Mouse (Mus musculus): ENCODE results near the gene Mapk1.

DNA sequence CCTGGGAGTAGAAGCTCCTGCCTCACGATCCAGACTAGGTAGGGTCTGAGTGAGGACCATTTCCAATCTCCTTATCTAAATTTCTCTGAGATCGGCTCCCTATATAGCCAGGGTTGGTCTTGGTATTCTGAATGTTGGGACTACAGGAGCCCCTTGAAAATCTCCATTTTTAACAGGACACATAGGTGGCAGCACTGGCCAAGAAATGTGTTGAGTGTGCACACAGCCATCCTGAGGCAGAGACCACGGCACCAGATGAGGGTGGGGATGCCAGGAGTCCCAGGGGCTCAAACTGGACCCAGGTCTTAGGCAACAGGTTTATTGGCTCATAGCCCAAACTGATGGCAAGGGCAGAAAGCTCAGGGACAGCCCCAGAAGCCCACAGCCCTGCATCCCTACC, 105.2 kb downstream of the Mapk1 start:
- TF ChIP-seq POLR2A (IDR thresholded peaks at IDR 0.05; ENCODE audit: borderline replicate concordance, control insufficient read depth, low read depth, low read length): no peak
- TF ChIP-seq CTCF (IDR thresholded peaks at IDR 0.05; ENCODE audit: control insufficient read depth, insufficient read depth, low read length): no peak

All from bone marrow, adult 2 months (tissue).